Mouse (Mus musculus) E14TG2a.4 (cell line): ENCODE results near the gene Ltb.

ENCODE experiments used
- CTCF ChIP-seq: conservative IDR thresholded peaks from 2 replicates; pipeline ENCODE4 v1.5.1; 2014; ENCODE audit warnings: low read length
- POU5F1 ChIP-seq: IDR thresholded peaks from 2 replicates; pipeline ENCODE4 v1.6.1; 2014; ENCODE audit warnings: low read length, borderline replicate concordance

- TF ChIP-seq CTCF (no peak), POU5F1 (no peak)
Measured at GRCm38 (mm10) chr17:35241305-35242014, 47.2 kb downstream of the Ltb start, which contains the start of gene Ddx39b.
